Mouse (Mus musculus): ENCODE data around the gene Pus1. TPM values are rescaled to one million over a fixed set of nuclear protein-coding genes. Genes with fewer than 3 reads are reported as not detected.

Pus1 gene
- total RNA-seq, 1 experiment, result 68.2 TPM

DNA sequence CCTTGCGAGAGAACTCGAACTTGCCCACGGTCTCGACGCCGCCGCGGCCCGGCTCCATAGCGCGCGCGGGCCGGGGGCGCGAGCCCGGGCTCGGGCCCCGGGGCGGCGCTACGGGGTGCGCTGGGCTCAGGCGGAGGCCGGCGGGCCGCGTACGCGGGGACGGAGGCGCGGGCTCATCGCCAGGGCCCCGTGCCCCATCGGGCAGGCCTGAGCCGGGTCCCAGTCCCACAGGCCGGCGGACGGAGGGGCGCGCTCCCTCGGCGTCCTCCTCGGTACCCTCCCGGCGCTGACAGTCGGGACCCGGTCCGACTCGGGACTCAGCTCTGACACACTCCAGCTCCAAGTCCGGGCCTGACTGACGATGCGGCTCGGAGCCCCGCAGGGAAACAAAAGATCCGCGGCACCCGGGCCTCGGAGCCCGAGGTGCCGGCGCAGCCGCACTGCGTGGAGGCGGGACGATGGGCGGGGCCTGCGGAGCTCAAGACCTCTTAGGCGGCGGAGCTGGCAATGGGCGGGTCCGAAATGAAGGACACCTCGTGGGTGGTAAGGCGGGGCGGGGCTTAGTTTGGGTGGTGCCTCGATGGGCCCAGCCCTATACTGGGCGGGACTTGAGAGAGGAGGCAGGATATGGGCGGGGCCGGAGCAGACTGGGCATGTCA is 29.3 kb upstream of the Pus1 start, which contains the start of gene Ulk1:
Gene Ulk1 (minus strand): TSS at position 431 of the 659 bp plus-strand sequence.
- H3K36me3 ChIP-seq (ENCODE audit: control insufficient read depth, insufficient read depth, low read length, poor library complexity, severe bottlenecking), result peaks cover 12% of the 10 kb centered on the region
- in situ Hi-C loops (cut with MboI; ENCODE audit: low sequenced_read_pairs in 2 of 2, unreplicated experiment in 2 of 2), result no loop called here

DNA sequence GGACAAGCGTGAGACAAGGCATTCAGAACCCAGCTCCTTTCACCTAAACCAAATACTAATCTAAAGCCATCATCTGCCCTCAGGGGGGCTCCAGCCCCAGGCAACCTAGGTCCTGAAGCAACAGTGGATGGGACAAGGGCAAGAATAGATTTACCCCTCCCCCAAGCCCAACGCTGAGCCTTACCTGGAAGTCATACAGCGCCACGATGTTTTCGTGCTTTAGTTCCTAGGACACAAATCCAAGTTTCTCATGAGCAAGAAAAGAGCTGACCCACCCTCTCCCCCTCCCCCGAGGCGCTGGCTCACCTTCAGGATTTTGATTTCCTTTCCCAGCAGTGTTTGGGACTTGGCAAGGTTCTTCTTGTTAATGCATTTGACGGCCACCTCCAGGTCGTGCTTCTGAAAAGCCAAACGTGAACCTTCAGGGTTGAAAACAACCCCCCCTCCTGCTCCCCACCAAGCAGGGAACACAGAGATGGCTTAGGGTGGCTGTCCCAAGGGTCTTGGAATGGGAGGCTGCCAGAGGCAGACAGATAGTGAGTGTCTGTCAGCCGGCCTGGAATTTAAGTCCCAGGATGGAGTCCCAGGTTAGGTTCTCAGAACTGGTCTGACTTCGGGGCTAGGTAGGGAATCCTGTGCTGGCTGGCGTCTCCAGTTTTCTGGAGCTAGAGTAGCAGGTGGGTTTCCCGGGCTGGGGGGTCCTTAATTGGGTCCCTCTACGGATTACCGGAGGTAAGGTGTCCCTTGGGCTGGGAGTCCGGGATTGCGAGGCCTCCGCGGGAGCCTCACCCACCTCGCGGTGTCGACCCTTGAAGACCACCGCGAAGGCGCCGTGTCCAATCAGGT is 28.6 kb upstream of the Pus1 start:
- Histone ChIP-seq H3K4me3 (ENCODE audit: insufficient read depth in 1 of 2, low read depth in 1 of 2, low read length in 2 of 2, poor library complexity in 1 of 2, severe bottlenecking in 1 of 2) (peak overlapping the region; percentile 78 to 93), H3K36me3 (ENCODE audit: control insufficient read depth, insufficient read depth, low read length, poor library complexity, severe bottlenecking) (peaks cover 14% of the 10 kb centered on the region), H3K9ac (ENCODE audit: insufficient read depth, low read depth, low read length, poor library complexity, severe bottlenecking) (peak overlapping the region; percentile 87), H3K9me3 (ENCODE audit: control insufficient read depth, insufficient read depth, low read depth, low read length) (no peaks in the 10 kb centered on the region), H3K27ac (ENCODE audit: insufficient read depth, low read depth, low read length, poor library complexity, severe bottlenecking) (peak overlapping the region; percentile 95), H3K4me1 (ENCODE audit: control insufficient read depth in 2 of 2, insufficient read depth in 2 of 2, low read length in 2 of 2, poor library complexity in 1 of 2) (peaks cover 7 to 15% of the 10 kb centered on the region in 2 experiments; a peak in 3 of 4 replicates)
- no peak for TF ChIP-seq MAFK (IDR thresholded peaks at IDR 0.05; ENCODE audit: insufficient read depth, low read depth, low read length)
- TF ChIP-seq CHD2 (IDR thresholded peaks at IDR 0.05; ENCODE audit: low read depth, low read length), result 0 out of 2 replicates have a peak, but pooled peaks have one; percentile 26
- in situ Hi-C loops (cut with MboI; ENCODE audit: low sequenced_read_pairs in 2 of 2, unreplicated experiment in 2 of 2), result no loop called here
- peak; percentile 66 for DNase-seq (ENCODE audit: low read depth, low spot score)

More for the DNA sequence above, 29.3 kb upstream of the Pus1 start, which contains the start of gene Ulk1:
- Histone ChIP-seq H3K9me3 (ENCODE audit: control insufficient read depth, insufficient read depth, low read depth, low read length) (no peaks in the 10 kb centered on the region), H3K4me3 (ENCODE audit: insufficient read depth in 1 of 2, low read depth in 1 of 2, low read length in 2 of 2, poor library complexity in 1 of 2, severe bottlenecking in 1 of 2) (peak within 1 kb of the TSS; percentile 78 to 93), H3K4me1 (ENCODE audit: control insufficient read depth in 2 of 2, insufficient read depth in 2 of 2, low read length in 2 of 2, poor library complexity in 1 of 2) (peaks cover 2 to 12% of the 10 kb centered on the region in 2 experiments; a peak in 3 of 4 replicates), H3K9ac (ENCODE audit: insufficient read depth, low read depth, low read length, poor library complexity, severe bottlenecking) (peak within 1 kb of the TSS; percentile 87), H3K27ac (ENCODE audit: insufficient read depth, low read depth, low read length, poor library complexity, severe bottlenecking) (peak within 1 kb of the TSS; percentile 95)
- peak; percentile 100 for DNase-seq (ENCODE audit: low read depth, low spot score)
- TF ChIP-seq HCFC1 (IDR thresholded peaks at IDR 0.05; ENCODE audit: borderline replicate concordance, insufficient read depth, low read length) (peak; percentile 60; the same call in 1 of the 2 replicates), CHD2 (IDR thresholded peaks at IDR 0.05; ENCODE audit: low read depth, low read length) (no peak)

DNA sequence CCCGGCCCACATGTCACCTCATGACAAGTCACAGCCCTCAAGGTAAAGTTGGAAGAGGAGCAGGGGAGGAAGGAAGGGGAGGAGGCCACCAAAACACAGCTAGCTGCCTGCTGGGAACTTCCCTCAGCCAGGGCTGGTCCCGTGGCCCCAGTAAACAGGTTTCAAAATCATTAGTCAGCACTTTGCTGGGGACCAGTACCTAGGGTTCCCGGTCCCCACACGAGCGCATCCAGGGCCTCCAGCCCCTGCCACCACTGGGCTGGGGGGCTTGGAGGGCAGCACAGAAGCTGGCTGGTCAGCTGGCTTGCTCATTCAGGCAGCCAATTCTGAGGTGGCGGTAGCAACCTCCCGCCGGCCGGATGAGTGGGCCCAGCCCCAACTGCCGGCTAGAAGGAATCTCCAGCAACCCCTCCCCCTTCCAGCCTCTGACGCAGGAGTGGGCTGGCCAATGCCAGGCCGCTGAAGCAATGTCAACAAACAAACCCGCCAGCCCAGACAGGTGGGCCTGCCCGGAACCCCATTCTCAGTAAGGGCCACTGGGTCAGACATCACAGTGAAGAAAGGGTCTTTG is 27.7 kb upstream of the Pus1 start:
- Histone ChIP-seq H3K9ac (ENCODE audit: insufficient read depth, low read depth, low read length, poor library complexity, severe bottlenecking) (peak overlapping the region; percentile 87), H3K9me3 (ENCODE audit: control insufficient read depth, insufficient read depth, low read depth, low read length) (no peaks in the 10 kb centered on the region), H3K4me3 (ENCODE audit: insufficient read depth in 1 of 2, low read depth in 1 of 2, low read length in 2 of 2, poor library complexity in 1 of 2, severe bottlenecking in 1 of 2) (peak overlapping the region; percentile 78 to 93), H3K36me3 (ENCODE audit: control insufficient read depth, insufficient read depth, low read length, poor library complexity, severe bottlenecking) (peaks cover 14% of the 10 kb centered on the region), H3K27ac (ENCODE audit: insufficient read depth, low read depth, low read length, poor library complexity, severe bottlenecking) (peak overlapping the region; percentile 95), H3K4me1 (ENCODE audit: control insufficient read depth in 2 of 2, insufficient read depth in 2 of 2, low read length in 2 of 2, poor library complexity in 1 of 2) (peaks cover 10 to 15% of the 10 kb centered on the region in 2 experiments; a peak in 3 of 4 replicates)
- TF ChIP-seq CHD2 (IDR thresholded peaks at IDR 0.05; ENCODE audit: low read depth, low read length) (no peak), MAFK (IDR thresholded peaks at IDR 0.05; ENCODE audit: insufficient read depth, low read depth, low read length) (peak; percentile 96)
- peak; percentile 79 for DNase-seq (ENCODE audit: low read depth, low spot score)
- in situ Hi-C loops (cut with MboI; ENCODE audit: low sequenced_read_pairs in 2 of 2, unreplicated experiment in 2 of 2), result no loop called here

DNA sequence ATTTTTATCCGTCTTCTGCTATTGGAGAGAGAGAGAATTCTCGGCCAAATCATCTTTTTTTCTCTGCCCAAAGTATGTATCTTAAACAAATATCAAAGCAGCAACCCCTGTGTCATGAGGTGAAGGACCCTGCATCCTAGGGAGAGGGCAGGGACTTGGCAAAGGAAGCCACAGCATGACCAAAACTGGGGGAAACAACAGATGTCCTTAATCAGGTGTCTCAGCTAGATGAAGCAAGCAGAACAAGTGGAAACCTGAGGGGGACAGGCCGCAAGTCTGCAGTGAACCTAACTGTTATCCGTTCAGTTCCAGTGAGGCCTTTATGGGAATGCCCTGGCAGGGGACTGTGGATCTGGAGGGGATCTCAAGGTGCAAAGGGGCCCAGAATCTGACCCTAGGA is 27.0 kb upstream of the Pus1 start:
- H3K9me3 ChIP-seq (ENCODE audit: control insufficient read depth, insufficient read depth, low read depth, low read length), result no peaks in the 10 kb centered on the region
- peak overlapping the region; percentile 78 to 93 for H3K4me3 ChIP-seq (ENCODE audit: insufficient read depth in 1 of 2, low read depth in 1 of 2, low read length in 2 of 2, poor library complexity in 1 of 2, severe bottlenecking in 1 of 2)
- DNase-seq (ENCODE audit: low read depth, low spot score), result no peak
- peaks cover 16 to 18% of the 10 kb centered on the region in 2 experiments for H3K4me1 ChIP-seq (ENCODE audit: control insufficient read depth in 2 of 2, insufficient read depth in 2 of 2, low read length in 2 of 2, poor library complexity in 1 of 2)
- H3K9ac ChIP-seq (ENCODE audit: insufficient read depth, low read depth, low read length, poor library complexity, severe bottlenecking), result peak overlapping the region; percentile 85
- H3K27ac ChIP-seq (ENCODE audit: insufficient read depth, low read depth, low read length, poor library complexity, severe bottlenecking), result peak overlapping the region; percentile 95
- H3K36me3 ChIP-seq (ENCODE audit: control insufficient read depth, insufficient read depth, low read length, poor library complexity, severe bottlenecking), result peaks cover 14% of the 10 kb centered on the region
- TF ChIP-seq HCFC1 (IDR thresholded peaks at IDR 0.05; ENCODE audit: borderline replicate concordance, insufficient read depth, low read length) (no peak), ZC3H11A (IDR thresholded peaks at IDR 0.05; ENCODE audit: borderline replicate concordance, low read depth, low read length) (no peak), ZNF384 (IDR thresholded peaks at IDR 0.05; ENCODE audit: low read depth, low read length) (no peak), MAFK (IDR thresholded peaks at IDR 0.05; ENCODE audit: insufficient read depth, low read depth, low read length) (no peak), CHD2 (IDR thresholded peaks at IDR 0.05; ENCODE audit: low read depth, low read length) (no peak)
- in situ Hi-C loops (cut with MboI; ENCODE audit: low sequenced_read_pairs in 2 of 2, unreplicated experiment in 2 of 2), result no loop called here
